Mouse (Mus musculus) urinary bladder, postnatal 36 days (tissue): ENCODE data around the gene Cabp4.

Experiments
- DNase-seq, 2 experiments: peaks; one replicate each; pipeline ENCODE4 v3.0.0; 2022; ENCODE audit warnings: low spot score in 2 of 2, mixed read lengths in 1 of 2

The Cabp4 gene

DNA sequence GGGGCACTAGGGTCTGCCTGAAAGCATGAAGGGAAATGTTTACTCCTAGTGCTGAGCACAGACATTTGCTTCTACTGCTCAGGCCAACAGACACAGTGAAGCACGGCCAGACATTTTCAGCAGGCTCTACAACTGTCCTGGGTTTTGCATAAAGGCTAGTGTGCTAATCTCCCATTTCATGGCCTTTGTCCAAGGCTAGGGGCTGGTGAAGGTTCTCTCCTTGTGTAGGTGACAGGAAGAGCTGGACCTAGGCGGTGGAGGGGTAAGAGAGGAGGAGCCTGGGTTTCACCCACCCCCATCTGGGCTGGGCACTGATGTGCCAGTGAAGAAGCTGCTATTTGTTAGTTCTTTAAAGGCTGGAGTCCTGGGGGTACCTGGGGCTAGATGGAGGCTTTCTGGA, 20.9 kb upstream of the Cabp4 start:
- no peak for DNase-seq

DNA sequence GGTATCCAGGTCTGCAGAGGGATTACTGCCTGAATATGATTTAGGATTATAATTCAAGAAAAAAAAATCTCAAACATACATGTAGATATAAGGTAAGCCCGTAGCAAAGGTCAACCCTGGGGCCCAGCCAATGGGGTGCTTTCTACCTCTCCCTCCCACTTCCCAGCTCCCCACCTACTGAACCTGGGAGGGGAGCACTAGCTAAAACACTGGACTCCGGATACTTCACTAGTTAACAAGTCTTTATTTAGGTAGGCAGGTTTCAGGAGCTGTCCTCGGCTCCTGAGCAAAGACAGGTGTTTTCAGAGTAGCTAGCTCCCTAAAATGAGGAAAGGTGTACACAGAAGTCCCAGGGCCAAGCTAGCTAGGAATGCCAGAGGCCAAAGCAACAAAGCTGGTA, 20.3 kb upstream of the Cabp4 start:
- DNase-seq = no peak

DNA sequence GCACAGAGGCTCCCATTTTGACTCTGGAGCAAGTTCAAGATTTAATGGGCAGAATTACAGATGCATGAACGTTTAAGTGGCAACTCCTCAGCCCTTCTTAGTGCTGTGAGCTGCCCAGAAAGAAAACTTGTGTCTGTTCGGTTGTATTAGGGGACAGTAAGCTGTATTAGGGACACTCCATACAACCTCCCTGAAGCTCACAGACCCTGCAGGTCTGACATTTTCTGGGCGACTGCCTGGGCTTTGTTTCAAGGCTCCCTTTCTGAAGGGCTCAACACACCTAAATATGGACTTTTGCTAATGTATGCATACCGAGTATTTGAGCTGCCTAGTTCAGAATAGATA, 19.7 kb upstream of the Cabp4 start:
- no peak for DNase-seq

DNA sequence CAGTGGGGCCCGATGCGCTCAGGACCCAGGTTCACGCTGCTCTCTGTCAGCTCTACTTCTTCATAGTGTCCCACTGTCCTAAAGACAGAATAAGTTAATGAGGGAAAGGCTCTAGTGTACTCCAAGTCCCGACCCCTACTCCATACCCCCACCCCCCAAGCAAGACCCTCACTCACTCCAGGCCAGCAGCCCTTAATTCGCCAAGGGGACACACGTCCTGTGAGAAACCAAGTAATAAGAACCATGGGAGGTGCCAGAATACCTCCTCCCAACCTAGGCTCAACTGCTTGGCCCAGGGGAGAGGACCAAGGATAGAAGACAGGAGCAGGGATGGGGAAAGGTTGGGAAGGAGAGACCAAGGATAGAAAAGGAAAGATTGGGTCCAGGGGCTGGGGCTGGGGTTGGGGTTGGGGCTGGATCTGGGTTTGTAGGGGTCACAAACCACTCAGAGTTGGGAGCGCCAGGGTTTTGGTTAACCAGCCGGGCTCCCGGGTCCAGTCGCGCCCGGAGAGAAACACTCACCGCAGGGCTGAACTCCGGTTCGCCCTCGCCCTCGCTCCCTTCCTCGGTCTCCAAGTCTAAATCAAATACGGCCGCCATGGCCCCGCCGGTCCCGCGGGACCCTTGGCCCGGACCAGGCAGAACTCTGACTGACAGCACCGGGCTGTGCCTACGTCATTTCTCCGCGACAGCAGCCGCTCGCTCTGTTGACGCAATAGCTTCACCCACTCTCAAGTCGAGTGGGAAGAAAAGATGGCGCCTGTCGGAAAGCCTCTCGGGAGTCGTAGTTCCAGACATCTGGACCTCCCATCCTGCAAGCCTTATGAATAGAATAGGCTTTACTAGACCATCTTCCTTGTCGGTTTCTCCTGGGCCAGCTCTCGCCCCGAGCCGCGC, 19.1 kb upstream of the Cabp4 start, which contains the start of gene Rps6kb2:
Gene Rps6kb2 (minus strand): TSS at position 709 of the 897 bp plus-strand sequence.
- peak; percentile 92 to 96 for DNase-seq

DNA sequence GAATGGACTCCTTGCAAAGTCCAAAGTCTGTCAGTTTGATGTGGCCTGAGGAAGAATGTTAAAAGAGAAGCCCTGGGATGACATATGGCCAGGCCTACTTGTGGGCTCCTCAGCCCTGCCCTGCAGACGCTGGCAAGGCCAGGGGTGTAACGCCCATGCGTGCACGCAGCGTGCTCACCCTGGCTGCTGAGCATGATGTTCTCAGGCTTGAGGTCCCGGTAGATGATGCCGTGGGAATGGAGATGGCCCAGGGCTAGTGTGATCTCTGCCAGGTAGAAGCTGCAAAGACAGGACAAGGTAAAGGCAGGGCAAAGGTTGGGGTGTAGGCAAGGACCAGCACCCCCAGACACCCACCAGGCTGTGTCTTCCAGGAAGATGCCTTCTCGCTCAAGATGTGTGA, 15.2 kb upstream of the Cabp4 start:
- DNase-seq = no peak

- no peak for DNase-seq
Observed at GRCm38 (mm10) chr19:4156771-4157170, 12.9 kb upstream of the Cabp4 start.

DNA sequence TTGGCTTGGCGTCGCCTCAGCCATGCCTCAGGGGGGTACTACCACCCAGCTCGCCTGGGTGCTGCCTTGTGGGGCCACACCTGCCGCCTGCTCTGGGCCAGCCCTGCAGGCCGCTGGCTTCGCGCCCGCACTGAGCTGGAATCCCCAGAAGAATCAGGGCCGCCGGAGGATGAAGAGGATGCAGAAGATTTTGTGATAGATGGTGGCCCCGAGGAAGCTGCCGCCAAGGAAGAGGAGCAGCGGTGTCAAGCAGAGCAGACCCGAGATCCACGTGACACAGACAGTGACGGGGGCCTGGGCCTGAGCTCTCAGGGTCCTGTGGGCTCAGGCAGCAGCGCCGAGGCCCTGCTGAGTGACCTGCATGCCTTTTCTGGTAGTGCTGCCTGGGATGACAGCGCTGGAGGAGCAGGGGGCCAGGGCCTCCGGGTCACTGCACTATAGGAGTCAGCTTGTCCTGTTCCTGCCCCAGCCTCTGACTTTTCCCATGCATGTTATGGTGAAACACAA, 12.3 kb upstream of the Cabp4 start:
- no peak for DNase-seq

- DNase-seq = no peak
Observed at GRCm38 (mm10) chr19:4155223-4156072, 11.6 kb upstream of the Cabp4 start.

DNA sequence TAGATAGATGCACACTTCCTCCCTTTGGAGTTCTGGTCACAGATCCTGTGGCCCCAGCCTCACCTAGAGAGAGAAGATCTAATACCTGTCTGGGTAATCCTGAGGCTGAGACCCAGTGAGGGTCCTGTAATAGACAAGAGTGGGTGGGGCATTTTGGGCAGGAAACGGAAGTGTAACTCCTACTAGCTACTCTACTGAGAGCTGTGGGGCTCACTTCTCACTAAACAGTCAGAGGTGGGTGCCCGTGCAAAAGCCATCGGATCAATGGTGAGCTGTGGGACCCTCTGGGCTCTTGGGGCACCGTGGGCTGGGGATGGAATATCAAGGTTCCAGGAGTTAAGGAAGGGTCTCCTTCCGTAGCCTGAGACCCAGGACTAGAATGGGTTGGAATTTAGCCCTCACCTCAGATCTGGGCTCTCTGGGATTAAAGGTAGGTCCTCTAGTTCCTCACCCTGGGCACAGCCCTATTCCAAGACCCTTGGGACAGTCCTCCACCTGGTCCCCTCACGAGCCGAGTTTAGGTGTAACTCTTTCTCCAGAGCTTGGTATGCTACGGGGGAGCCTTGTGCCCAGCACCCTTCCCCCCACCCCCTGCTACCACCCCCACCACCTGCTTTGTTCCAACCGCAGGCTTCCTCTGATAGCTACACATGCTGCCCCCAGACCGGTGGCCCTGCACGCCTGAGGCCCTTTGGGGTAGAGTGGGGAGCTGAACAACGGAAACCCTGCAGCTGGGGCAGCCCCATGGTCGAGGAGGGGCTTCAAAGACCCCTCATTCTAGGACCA, 10.8 kb upstream of the Cabp4 start:
- DNase-seq = no peak

- no peak for DNase-seq
Observed at GRCm38 (mm10) chr19:4153232-4153654, 9.4 kb upstream of the Cabp4 start, which contains the start of gene Ptprcap. Gene Ptprcap, plus strand, starts transcription at chr19:4153604.

DNA sequence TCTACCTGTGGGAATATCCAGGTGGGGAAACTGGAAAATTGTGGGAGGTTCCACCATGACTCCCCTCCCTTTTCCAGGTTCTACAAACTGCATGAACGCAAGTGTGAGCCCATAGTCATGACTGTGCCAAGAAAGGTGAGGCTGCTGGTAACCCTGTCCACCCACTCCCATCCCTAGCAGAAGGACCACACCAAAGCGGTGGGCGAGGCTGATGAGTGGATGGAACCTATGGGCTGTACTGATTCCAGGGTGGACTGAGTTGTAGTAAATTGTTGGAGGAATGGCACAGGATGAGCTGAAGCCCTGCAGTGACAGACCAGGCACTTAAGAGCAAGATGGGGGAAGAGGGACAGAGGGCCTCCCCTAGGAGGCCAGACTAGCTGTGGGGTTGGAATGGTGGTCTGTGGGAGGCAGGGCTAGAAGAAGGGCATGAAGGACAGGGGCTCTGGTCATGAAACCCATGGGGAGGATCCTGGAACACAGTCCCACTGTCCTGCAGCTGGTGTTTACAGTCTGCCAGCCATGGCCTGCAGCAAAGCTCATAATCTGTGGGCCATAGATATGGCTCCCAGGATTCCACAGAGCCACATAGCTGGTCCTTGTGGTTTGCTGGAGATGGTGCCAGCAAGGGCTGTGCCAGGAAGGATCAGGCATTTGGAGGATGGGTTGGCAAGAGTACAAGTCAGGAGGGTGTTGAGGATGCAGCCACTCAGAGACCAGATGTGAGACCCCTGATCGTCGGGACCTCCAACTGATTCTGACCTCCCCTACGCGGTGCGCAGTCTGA, 8.8 kb upstream of the Cabp4 start:
- DNase-seq = no peak

DNA sequence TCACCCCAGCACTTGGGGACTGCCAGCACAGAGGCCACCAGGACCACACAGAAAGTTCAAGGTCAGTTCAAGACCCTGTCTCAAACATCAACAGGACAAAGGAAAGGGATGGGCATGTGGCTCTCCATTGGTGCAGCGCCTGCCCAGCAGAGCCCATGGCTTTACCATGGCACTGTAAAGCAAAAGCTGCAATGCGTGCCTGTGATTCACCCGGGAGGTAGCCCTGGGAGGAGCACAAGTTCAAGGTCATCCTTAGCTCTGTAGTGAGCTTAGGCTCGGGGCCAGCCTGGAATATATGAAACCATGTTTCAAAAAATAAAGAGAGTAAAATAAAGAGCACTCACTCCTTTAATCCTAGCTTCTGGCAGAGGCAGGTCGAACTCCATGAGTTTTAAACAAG, 8.1 kb upstream of the Cabp4 start:
- no peak for DNase-seq

GRCm38 (mm10) chr19:4151488-4151860, 7.6 kb upstream of the Cabp4 start:
- DNase-seq = no peak

DNA sequence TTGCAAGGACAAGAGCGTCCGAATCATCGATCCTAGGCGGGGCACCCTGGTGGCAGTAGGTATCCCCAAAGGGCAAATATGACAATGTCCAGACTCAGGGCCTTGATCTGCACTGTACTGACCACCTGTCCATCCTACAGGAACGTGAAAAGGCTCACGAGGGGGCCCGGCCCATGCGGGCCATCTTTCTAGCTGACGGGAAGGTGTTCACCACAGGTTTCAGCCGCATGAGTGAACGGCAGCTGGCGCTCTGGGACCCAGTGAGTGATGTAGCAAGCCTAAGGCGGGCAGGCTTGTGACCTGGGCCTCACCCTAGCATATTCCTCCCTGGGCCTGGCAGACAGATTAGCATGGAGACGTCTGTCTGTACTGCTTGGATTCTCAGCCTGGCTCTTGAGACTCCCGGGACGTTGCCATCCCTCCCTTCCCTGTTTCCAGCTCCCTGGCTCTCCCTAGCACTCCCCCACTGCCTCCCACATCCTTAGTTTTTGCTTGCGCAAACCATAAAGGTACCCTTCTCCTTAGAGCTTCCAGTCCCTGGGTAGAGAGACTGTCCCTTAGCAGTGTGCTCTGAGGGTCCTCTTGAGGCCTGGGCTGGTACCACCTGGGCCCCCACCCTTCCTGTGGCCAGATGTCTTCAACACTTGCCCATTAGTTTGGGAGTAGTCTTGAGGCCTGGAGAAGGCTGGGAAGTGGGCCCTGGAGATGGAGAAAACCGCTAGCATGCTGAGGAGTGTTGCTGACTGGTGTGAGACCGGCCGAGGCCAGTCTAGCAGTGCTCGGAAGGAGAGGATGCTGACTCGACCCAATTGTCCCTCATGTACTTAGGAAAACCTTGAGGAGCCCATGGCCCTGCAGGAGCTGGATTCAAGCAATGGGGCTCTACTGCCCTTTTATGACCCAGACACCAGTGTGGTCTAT, 7.0 kb upstream of the Cabp4 start:
- DNase-seq = no peak

DNA sequence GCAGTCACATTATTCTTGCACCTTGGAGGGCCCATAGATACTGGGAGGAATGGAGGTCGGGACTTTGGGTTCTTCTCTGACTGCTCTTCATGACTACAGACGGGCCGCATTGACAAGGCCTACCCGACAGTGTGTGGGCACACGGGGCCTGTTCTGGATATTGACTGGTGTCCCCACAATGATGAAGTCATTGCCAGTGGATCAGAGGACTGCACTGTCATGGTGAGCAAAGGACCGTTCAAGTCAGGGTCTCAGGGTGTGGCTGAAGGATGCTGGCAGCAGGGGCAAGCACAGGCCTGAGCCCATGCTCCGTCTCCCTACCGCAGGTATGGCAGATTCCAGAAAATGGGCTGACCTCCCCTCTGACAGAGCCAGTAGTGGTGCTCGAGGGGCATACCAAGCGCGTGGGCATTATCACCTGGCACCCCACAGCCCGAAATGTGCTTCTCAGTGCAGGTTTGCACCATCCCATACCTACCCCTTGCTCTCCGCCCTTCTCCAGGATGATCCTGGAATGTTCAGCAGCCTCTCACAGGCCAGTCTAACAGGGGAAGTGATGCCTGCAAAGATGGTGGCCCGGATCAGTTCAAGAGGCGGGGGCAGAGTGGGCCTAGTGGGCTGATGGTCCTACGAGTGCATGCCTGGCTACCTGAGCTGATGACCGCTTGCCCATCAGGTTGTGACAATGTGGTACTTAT, 6.1 kb upstream of the Cabp4 start:
- DNase-seq = no peak

DNA sequence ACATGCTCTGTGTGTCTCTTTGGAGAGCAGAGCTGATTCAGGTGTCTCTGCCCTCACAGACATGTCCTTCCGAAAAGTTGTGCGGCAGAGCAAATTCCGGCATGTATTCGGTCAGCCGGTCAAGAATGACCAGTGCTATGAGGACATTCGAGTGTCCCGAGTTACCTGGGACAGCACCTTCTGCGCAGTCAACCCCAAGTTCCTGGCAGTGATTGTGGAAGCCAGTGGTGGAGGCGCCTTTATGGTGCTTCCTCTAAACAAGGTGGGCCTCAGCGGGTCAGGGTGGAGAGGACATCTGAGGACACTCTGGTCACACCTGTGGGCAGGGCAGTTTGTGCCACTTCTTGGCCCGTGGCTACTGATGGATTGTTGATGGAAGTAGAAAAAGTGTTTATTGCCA, 5.5 kb upstream of the Cabp4 start:
- DNase-seq = no peak

DNA sequence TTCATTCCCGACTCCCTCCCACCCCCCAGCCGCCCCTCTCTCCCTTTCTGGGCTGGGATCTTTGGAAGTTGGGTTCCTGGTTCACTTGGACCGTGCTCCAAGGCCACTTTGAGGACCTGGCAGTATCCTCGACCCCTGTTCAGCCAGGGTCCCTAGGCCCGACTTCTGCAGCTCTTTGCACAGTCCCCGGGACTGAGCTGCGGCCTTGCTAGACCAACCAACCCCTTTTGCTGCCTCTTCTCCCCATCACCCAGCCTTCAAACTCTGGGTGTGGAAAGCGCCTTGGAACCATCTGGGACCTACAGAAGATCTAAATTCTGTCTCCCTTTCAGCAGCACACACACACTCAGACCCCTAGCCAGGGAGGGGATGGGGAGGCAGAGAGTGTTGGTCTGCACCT, 5.0 kb upstream of the Cabp4 start:
- no peak for DNase-seq

DNA sequence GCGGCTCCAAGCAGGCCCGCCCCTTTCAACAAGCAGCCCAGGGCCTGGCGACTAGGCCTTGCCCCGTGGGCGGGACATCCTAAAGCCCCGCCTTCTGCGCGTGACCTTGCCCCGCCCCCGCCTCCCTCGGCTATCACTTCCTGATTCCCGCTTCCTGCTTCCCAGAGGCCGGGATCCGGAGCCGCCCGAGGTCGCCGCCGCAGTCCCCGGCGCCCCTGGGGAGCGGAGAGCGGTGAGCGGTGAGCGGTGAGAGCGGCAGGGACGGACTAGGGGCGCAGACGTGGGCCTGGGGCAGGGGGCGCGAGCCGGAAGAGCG, 4.6 kb upstream of the Cabp4 start, which contains the start of gene Coro1b:
Gene Coro1b (plus strand): TSS at position 129 of the 316 bp plus-strand sequence.
- peak; percentile 98 to 99 for DNase-seq

DNA sequence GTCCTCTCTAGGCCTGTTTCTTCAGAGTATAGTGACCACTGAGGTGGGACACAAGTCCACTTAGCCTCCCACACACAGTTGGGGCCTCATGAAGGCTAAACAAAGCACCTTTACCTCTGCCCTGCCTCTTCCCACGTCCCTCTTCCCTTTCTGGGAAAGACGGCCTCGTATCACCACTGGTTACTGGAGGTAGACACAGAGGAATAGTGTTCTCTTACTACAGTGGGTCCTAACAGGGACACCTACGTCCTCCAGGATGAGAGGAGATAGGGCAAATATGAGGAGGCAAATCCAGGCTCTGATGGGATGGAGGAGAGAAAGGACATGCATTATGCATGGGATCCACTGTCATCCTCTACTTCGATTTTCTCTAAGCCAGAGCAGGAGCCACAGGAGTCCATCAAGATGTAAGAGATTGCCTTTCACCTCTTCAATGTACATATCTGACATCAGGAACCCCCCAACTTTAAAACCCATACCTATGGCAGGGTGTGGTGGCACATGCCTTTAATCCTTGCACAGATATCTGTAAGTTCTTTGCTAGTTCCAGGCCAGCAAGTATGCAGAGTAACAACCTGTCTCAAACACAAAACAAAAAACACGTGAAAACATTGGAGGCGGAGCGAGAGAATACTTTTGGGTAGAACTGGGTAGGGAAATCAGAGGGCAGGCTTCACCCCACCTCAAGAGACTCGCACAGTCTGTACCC, 4.1 kb upstream of the Cabp4 start:
- no peak for DNase-seq
